Mouse (Mus musculus): ENCODE data around the gene Lyg2. TPM values are rescaled to one million over a fixed set of nuclear protein-coding genes. Genes with fewer than 3 reads are reported as not detected.

Lyg2 gene
- polyA plus RNA-seq, 1 experiment from 2014 or later: not detected

DNA sequence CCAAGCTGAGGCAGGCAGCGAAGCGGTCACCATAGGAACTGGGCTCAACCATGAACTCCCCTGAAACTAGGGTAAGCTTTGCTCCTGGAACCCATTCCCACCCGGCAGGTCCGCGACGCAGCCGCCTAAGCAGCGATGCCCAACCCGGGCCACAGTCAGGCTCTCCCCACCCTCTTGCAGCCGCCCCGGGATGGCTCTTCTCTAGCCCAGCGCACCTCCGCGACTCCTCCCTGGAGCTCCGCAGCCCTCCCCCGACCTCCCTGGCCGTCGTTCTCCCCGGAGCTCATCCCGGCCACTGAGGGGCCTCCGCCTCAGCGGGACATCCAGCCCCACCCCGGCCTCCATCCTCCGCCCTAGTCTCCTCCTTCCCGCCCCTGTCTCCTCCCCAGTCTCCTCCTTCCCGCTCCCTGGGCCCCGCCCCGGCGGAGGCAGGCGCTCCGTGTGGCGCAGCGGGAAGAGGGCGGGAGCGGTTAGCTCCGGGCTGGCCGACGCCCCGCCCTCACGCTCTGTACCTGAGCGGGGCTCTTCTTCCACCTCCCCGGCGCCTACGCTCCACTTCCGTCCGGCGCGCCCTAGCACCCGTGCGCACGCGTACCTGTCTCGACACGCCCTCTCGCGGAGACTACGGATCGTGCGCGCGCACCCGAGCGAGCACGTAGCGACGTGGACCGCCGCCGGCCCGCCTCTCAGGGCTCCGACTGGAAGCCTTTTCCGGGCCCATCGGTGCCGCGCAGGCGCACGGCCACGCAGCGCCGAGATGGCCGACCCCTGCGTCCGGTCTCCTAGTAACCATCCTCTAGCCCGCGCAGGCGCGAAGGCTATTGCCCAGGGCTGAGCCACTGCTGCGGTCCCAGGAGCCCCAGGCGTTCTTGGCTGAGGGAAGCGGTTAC, 51.5 kb downstream of the Lyg2 start:
- ATAC-seq (ENCODE audit: extremely low read depth, insufficient number of reproducible peaks, low FRiP score, low TSS enrichment): peak; percentile 97
- peak overlapping the region; percentile 75 for H3K4me3 ChIP-seq
- under 1% methylated on average over 80 of the region's 90 CpGs for WGBS

More for the DNA sequence above, 51.5 kb downstream of the Lyg2 start:
- Histone ChIP-seq H3K36me3 (no peaks in the 10 kb centered on the region), H3K9ac (peak overlapping the region; percentile 85), H3K27ac (replicated peaks) (peak overlapping the region; percentile 89), H3K27me3 (replicated peaks) (peaks cover 14% of the 10 kb centered on the region), H3K4me1 (peaks cover 9% of the 10 kb centered on the region), H3K4me2 (peak overlapping the region; percentile 82), H3K9me3 (no peaks in the 10 kb centered on the region)

Other genes starting within 250 kb of the Lyg2 start
- 3.9 and 4.6 TPM in 2 replicates for gene 2010300C02Rik, start 196.4 kb downstream of the Lyg2 start, polyA plus RNA-seq (2015; fragmentation: Nextera tagmentation; extraction: Ambion mirVana)
- gene Tsga10, start 50.1 kb downstream of the Lyg2 start, polyA plus RNA-seq (2015; fragmentation: Nextera tagmentation; extraction: Ambion mirVana): 3.6 and 3.8 TPM in 2 replicates
- gene Lipt1, start 44.8 kb downstream of the Lyg2 start, polyA plus RNA-seq (2015; fragmentation: Nextera tagmentation; extraction: Ambion mirVana): 7.1 and 8.2 TPM in 2 replicates
- gene Mitd1, start 26.1 kb downstream of the Lyg2 start, polyA plus RNA-seq (2015; fragmentation: Nextera tagmentation; extraction: Ambion mirVana): 9.8 and 11.5 TPM in 2 replicates
- gene Mrpl30, start 26.0 kb downstream of the Lyg2 start, polyA plus RNA-seq (2015; fragmentation: Nextera tagmentation; extraction: Ambion mirVana): 267 and 281 TPM in 2 replicates
- not detected in 2 replicates for gene Lyg1, start 41.3 kb upstream of the Lyg2 start, polyA plus RNA-seq (2015; fragmentation: Nextera tagmentation; extraction: Ambion mirVana)
- 107 and 115 TPM in 2 replicates for gene Txndc9, start 81.4 kb upstream of the Lyg2 start, polyA plus RNA-seq (2015; fragmentation: Nextera tagmentation; extraction: Ambion mirVana)
- gene Eif5b, start 81.5 kb upstream of the Lyg2 start, polyA plus RNA-seq (2015; fragmentation: Nextera tagmentation; extraction: Ambion mirVana): 18.0 and 19.6 TPM in 2 replicates
- gene Rev1, start 213.3 kb upstream of the Lyg2 start, polyA plus RNA-seq (2015; fragmentation: Nextera tagmentation; extraction: Ambion mirVana): 19.6 and 19.7 TPM in 2 replicates

Data from heart, embryonic 13.5 days (tissue).